Mouse (Mus musculus): ENCODE measurements around the gene Ush2a. TPM values are rescaled to one million over a fixed set of nuclear protein-coding genes. Genes with fewer than 3 reads are reported as not detected.

Ush2a gene
- total RNA-seq, 1 experiment from 2014 or later = 0.07 TPM

GRCm38 (mm10) chr1:188672871-188673270, 411.0 kb downstream of the Ush2a start:
- DNase-seq = no peak

GRCm38 (mm10) chr1:188674640-188675510, 413.1 kb downstream of the Ush2a start:
- DNase-seq = no peak

GRCm38 (mm10) chr1:188675511-188675863, 413.7 kb downstream of the Ush2a start:
- no peak for DNase-seq

GRCm38 (mm10) chr1:188678189-188678588, 416.4 kb downstream of the Ush2a start:
- no peak for DNase-seq

- DNase-seq = no peak
Observed at GRCm38 (mm10) chr1:188686362-188686761, 424.5 kb downstream of the Ush2a start.

- no peak for DNase-seq
Observed at GRCm38 (mm10) chr1:188696295-188696694, 434.5 kb downstream of the Ush2a start.

- peak; percentile 6 for DNase-seq
Observed at GRCm38 (mm10) chr1:188708176-188708575, 446.4 kb downstream of the Ush2a start.

- DNase-seq = no peak
Observed at GRCm38 (mm10) chr1:188708694-188709093, 446.9 kb downstream of the Ush2a start.

- DNase-seq = no peak
Observed at GRCm38 (mm10) chr1:188714131-188714530, 452.3 kb downstream of the Ush2a start.

GRCm38 (mm10) chr1:188714941-188715340, 453.1 kb downstream of the Ush2a start:
- DNase-seq = no peak

GRCm38 (mm10) chr1:188716886-188717285, 455.1 kb downstream of the Ush2a start:
- peak; percentile 22 for DNase-seq

GRCm38 (mm10) chr1:188725122-188725995, 463.5 kb downstream of the Ush2a start:
- DNase-seq = no peak

GRCm38 (mm10) chr1:188726937-188727336, 465.1 kb downstream of the Ush2a start:
- no peak for DNase-seq

GRCm38 (mm10) chr1:188728625-188729024, 466.8 kb downstream of the Ush2a start:
- no peak for DNase-seq

- DNase-seq = no peak
Observed at GRCm38 (mm10) chr1:188729179-188729578, 467.4 kb downstream of the Ush2a start.

- no peak for DNase-seq
Observed at GRCm38 (mm10) chr1:188734741-188735266, 473.0 kb downstream of the Ush2a start.

- no peak for DNase-seq
Observed at GRCm38 (mm10) chr1:188742971-188743370, 481.1 kb downstream of the Ush2a start.

- DNase-seq = no peak
Observed at GRCm38 (mm10) chr1:188755031-188755430, 493.2 kb downstream of the Ush2a start.

GRCm38 (mm10) chr1:188760515-188760914, 498.7 kb downstream of the Ush2a start:
- no peak for DNase-seq

GRCm38 (mm10) chr1:188762463-188762862, 500.6 kb downstream of the Ush2a start:
- DNase-seq = no peak

- DNase-seq = no peak
Observed at GRCm38 (mm10) chr1:188763761-188764160, 501.9 kb downstream of the Ush2a start.

- no peak for DNase-seq
Observed at GRCm38 (mm10) chr1:188770828-188771227, 509.0 kb downstream of the Ush2a start.

Data from adrenal gland, postnatal 14 days (tissue).